Mouse (Mus musculus): ENCODE data around the gene Pkn1. TPM values are rescaled to one million over a fixed set of nuclear protein-coding genes. Genes with fewer than 3 reads are reported as not detected.

Gene Pkn1
- polyA plus RNA-seq, 1 experiment from 2014 or later, result 30.0 TPM

DNA sequence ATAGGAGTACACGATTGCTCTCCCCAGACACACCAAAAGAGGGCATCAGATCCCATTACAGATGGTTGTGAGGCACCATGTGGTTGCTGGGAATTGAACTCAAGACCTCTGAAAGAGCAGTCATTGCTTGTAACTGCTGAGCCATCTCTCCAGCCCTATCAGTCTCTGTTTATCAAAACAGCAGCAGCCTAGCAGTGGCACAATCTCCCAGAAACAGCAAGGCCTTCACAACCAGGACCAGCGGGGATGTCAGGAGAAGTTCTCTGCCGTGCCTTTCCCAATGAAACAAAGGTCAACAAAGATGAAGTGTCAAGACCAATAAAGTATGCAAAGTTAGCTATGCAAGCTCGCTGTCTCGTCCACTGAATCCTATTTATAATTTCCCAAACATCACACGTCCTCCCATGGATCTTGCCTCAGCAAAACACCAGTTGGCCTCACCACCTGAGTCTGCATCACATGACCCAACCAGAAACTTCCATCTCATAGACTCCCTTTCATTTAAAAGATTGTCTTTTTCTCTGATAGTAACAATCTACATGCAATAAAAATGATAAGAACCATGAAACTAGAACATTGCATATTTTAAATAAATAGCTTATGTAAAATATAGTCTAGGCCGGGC lies 66.8 kb downstream of the Pkn1 start:
- Histone ChIP-seq H3K9ac (no peak overlapping the region), H3K4me1 (no peaks in the 10 kb centered on the region), H3K9me3 (peaks cover 6% of the 10 kb centered on the region; the same call in 1 of the 2 replicates), H3K36me3 (no peaks in the 10 kb centered on the region), H3K27ac (no peak overlapping the region), H3K4me3 (no peak overlapping the region), H3K27me3 (replicated peaks) (no peaks in the 10 kb centered on the region), H3K4me2 (replicated peaks) (no peak overlapping the region)
- no peak for ATAC-seq (ENCODE audit: low FRiP score, low read depth)
- 91% methylated on average over 7 of the region's 7 CpGs for WGBS

GRCm38 (mm10) chr8:83625676-83626299 lies 73.2 kb downstream of the Pkn1 start:
- Histone ChIP-seq H3K9ac (no peak overlapping the region), H3K27ac (no peak overlapping the region), H3K36me3 (no peaks in the 10 kb centered on the region), H3K4me1 (no peaks in the 10 kb centered on the region), H3K9me3 (no peaks in the 10 kb centered on the region), H3K27me3 (replicated peaks) (no peaks in the 10 kb centered on the region), H3K4me2 (replicated peaks) (no peak overlapping the region), H3K4me3 (no peak overlapping the region)
- 90% methylated on average over 6 of the region's 6 CpGs for WGBS
- no peak for ATAC-seq (ENCODE audit: low FRiP score, low read depth)

GRCm38 (mm10) chr8:83624739-83625138 lies 74.2 kb downstream of the Pkn1 start:
- Histone ChIP-seq H3K9ac (no peak overlapping the region), H3K27ac (no peak overlapping the region), H3K9me3 (no peaks in the 10 kb centered on the region), H3K36me3 (no peaks in the 10 kb centered on the region), H3K27me3 (replicated peaks) (no peaks in the 10 kb centered on the region), H3K4me1 (no peaks in the 10 kb centered on the region), H3K4me2 (replicated peaks) (no peak overlapping the region), H3K4me3 (no peak overlapping the region)
- 47% methylated on average over 3 of the region's 3 CpGs for WGBS
- ATAC-seq (ENCODE audit: low FRiP score, low read depth), result no peak

- Histone ChIP-seq H3K4me3 (no peak overlapping the region), H3K27me3 (replicated peaks) (no peaks in the 10 kb centered on the region), H3K9me3 (no peaks in the 10 kb centered on the region), H3K4me1 (no peaks in the 10 kb centered on the region), H3K4me2 (replicated peaks) (no peak overlapping the region), H3K36me3 (no peaks in the 10 kb centered on the region), H3K9ac (no peak overlapping the region), H3K27ac (no peak overlapping the region)
- no peak for ATAC-seq (ENCODE audit: low FRiP score, low read depth)
- 86% methylated on average over 7 of the region's 7 CpGs for WGBS
These were observed 75.4 kb downstream of the Pkn1 start for GRCm38 (mm10) chr8:83623549-83623948.

DNA sequence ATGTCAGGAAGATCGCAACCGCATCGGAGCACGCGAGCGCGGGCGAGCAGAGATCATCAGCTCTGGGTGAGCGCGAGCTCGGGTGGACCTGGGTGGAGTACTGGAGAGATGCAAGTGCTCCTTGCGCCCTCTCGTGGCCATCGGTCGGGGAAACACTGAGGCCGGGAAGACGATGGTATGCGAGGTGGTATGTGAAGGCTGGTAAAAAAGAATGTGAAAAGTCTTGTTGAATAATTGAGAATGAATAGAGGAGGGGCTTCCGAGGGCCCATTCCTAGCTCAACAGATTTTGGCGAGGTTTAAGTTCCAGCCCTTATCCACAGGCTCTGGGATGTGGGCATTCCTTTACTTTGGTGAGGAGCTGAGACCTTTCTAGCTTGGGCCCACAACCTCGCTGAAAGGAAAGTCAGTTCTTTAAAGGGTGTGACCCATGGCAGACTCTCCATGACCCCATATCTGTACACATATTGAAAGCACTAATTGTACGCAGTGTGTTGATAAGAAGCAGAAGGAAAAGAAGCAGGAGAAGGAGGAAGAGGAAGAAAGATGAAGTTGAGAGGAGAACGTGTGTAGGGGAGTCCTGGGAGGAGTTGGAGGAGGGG lies 76.5 kb downstream of the Pkn1 start:
- ATAC-seq (ENCODE audit: low FRiP score, low read depth), result peak; percentile 93
- H3K27ac ChIP-seq, result no peak overlapping the region

GRCm38 (mm10) chr8:83621691-83622388 lies 77.1 kb downstream of the Pkn1 start:
- H3K9ac ChIP-seq, result peak overlapping the region; percentile 55
- peak overlapping the region; percentile 69 for H3K4me2 ChIP-seq (replicated peaks)
- 55% methylated on average over 15 of the region's 15 CpGs for WGBS

More for the DNA sequence above, 76.5 kb downstream of the Pkn1 start:
- no peaks in the 10 kb centered on the region for H3K36me3 ChIP-seq
- H3K4me1 ChIP-seq, result no peaks in the 10 kb centered on the region
- H3K4me2 ChIP-seq (replicated peaks), result peak overlapping the region; percentile 69
- H3K27me3 ChIP-seq (replicated peaks), result no peaks in the 10 kb centered on the region
- 11% methylated on average over 23 of the region's 23 CpGs for WGBS
- no peaks in the 10 kb centered on the region for H3K9me3 ChIP-seq
- peak overlapping the region; percentile 32 for H3K4me3 ChIP-seq
- H3K9ac ChIP-seq, result peak overlapping the region; percentile 55

DNA sequence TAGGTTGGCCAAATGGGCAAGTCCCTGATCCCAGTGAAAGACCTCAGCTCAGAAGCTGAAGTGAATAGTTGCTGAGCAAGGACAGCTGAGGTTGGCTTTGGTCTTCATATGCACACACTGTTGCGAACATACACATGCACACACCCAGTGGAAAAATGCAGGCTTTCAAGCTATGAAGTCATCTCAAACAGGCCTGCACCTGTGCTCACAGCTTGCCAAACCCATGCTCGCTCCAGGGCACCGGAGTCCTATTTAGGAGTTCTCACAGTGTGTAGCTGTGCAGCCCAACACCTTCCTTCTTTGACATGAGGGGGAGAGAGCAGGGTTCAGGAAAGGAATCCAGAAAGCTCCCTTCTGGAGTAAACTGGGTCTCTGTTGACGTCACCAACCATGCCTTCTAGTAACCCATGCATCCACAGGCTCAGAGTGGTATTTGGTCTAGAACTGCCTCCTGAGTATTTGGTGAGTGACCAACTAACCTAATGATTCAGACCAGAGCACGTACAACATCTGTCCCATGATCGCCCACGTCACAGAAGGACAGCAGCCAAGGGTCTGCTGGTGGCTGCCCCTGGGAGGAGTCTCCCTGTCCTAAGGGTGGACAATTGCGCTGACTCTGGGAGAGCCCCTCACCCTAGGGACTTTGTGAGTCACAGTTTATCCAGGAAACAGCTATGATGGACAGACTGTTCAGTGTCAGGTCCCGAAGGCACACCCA lies 79.3 kb downstream of the Pkn1 start:
- H3K27me3 ChIP-seq (replicated peaks), result no peaks in the 10 kb centered on the region
- no peaks in the 10 kb centered on the region for H3K4me1 ChIP-seq
- H3K4me2 ChIP-seq (replicated peaks), result no peak overlapping the region
- H3K4me3 ChIP-seq, result no peak overlapping the region
- 89% methylated on average over 9 of the region's 9 CpGs for WGBS
- no peak overlapping the region for H3K27ac ChIP-seq
- H3K9ac ChIP-seq, result no peak overlapping the region
- H3K36me3 ChIP-seq, result no peaks in the 10 kb centered on the region
- ATAC-seq (ENCODE audit: low FRiP score, low read depth), result no peak
- no peaks in the 10 kb centered on the region for H3K9me3 ChIP-seq

More at GRCm38 (mm10) chr8:83621691-83622388, 77.1 kb downstream of the Pkn1 start:
- no peaks in the 10 kb centered on the region for H3K36me3 ChIP-seq
- H3K27ac ChIP-seq, result no peak overlapping the region
- peak overlapping the region; percentile 32 for H3K4me3 ChIP-seq
- no peaks in the 10 kb centered on the region for H3K27me3 ChIP-seq (replicated peaks)
- H3K4me1 ChIP-seq, result no peaks in the 10 kb centered on the region
- peak; percentile 64; the same call in 1 of the 2 replicates for ATAC-seq (ENCODE audit: low FRiP score, low read depth)
- H3K9me3 ChIP-seq, result no peaks in the 10 kb centered on the region

- H3K9ac ChIP-seq, result no peak overlapping the region
- H3K4me2 ChIP-seq (replicated peaks), result no peak overlapping the region
- WGBS, result 93% methylated on average over 2 of the region's 2 CpGs
- no peak for ATAC-seq (ENCODE audit: low FRiP score, low read depth)
- no peaks in the 10 kb centered on the region for H3K4me1 ChIP-seq
- H3K36me3 ChIP-seq, result peaks cover 8% of the 10 kb centered on the region; the same call in 1 of the 2 replicates
- H3K27ac ChIP-seq, result no peak overlapping the region
- H3K27me3 ChIP-seq (replicated peaks), result no peaks in the 10 kb centered on the region
- no peaks in the 10 kb centered on the region for H3K9me3 ChIP-seq
- no peak overlapping the region for H3K4me3 ChIP-seq
These were observed 80.4 kb downstream of the Pkn1 start for GRCm38 (mm10) chr8:83618566-83618965.

DNA sequence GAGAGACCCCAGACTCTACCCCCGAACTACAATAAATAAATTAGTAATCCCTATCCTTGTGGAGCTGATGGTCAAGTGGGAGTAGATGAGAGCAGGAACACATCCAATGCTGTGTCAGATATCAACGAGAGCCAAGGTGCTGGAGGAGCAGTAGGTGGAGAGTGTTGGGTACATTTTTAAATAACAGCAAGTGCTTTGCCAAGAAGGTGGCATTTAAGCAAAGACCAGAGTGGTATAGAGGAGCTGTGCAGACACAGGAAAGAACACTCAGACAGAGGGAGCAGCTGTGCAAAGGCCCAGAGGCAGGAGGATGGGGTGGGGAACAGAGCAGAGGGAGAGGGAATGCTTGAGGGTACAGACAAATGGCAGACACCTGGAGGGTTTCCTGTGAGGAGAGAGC lies 81.9 kb downstream of the Pkn1 start:
- no peak overlapping the region for H3K27ac ChIP-seq
- no peak overlapping the region for H3K9ac ChIP-seq
- WGBS, result 88% methylated on average over 2 of the region's 2 CpGs
- no peak overlapping the region for H3K4me2 ChIP-seq (replicated peaks)
- H3K4me3 ChIP-seq, result no peak overlapping the region
- no peaks in the 10 kb centered on the region for H3K4me1 ChIP-seq
- H3K27me3 ChIP-seq (replicated peaks), result no peaks in the 10 kb centered on the region
- no peak for ATAC-seq (ENCODE audit: low FRiP score, low read depth)
- no peaks in the 10 kb centered on the region for H3K9me3 ChIP-seq
- H3K36me3 ChIP-seq, result peaks cover 19% of the 10 kb centered on the region

GRCm38 (mm10) chr8:83616625-83617024 lies 82.4 kb downstream of the Pkn1 start:
- Histone ChIP-seq H3K4me2 (replicated peaks) (no peak overlapping the region), H3K27ac (no peak overlapping the region), H3K27me3 (replicated peaks) (no peaks in the 10 kb centered on the region), H3K36me3 (peaks cover 24% of the 10 kb centered on the region), H3K4me1 (no peaks in the 10 kb centered on the region), H3K9ac (no peak overlapping the region), H3K4me3 (no peak overlapping the region), H3K9me3 (no peaks in the 10 kb centered on the region)
- no peak for ATAC-seq (ENCODE audit: low FRiP score, low read depth)

Data from neural tube, embryonic 12.5 days (tissue).